Comparison of ENCODE assay signal across 7 mouse cellular contexts in genomic region chr3:80913779-80914284, GRCm38 (mm10). TPM values are rescaled to one million over a fixed set of nuclear protein-coding genes. Genes with fewer than 3 reads are reported as not detected.
DNase-seq lines count a peak whose midpoint lies in the region; ATAC-seq and TF ChIP-seq lines count a peak whose summit lies in the region.

No protein-coding gene starts in this region.

- no peaks in the 10 kb centered on the region for H3K36me3 ChIP-seq in intestine, embryonic 16.5 days (ENCODE audit: control insufficient read depth, insufficient read depth, low read length)
- no peaks in the 10 kb centered on the region for H3K36me3 ChIP-seq in neural tube, embryonic 14.5 days (ENCODE audit: control insufficient read depth, insufficient read depth, low read length)

- peak overlapping the region; percentile 73 for H3K9ac ChIP-seq in intestine, embryonic 16.5 days (ENCODE audit: low read depth, low read length)
- peak overlapping the region; percentile 97 for H3K9ac ChIP-seq in neural tube, embryonic 14.5 days (replicated peaks; ENCODE audit: low read depth, low read length)

- H3K27me3 ChIP-seq in intestine, embryonic 16.5 days (replicated peaks; ENCODE audit: control insufficient read depth, insufficient read depth, low read length): no peaks in the 10 kb centered on the region
- no peaks in the 10 kb centered on the region for H3K27me3 ChIP-seq in neural tube, embryonic 14.5 days (ENCODE audit: control insufficient read depth, insufficient read depth, low read length)

- 23% methylated on average over 6 of the region's 6 CpGs for WGBS in intestine, embryonic 16.5 days
- 22% methylated on average over 6 of the region's 6 CpGs for WGBS in neural tube, embryonic 14.5 days

- no peak for TF ChIP-seq CTCF in left cerebral cortex, adult 2 months (IDR thresholded peaks at IDR 0.05)
- no peak for TF ChIP-seq CTCF in embryonic fibroblast, embryonic 13.5 days (IDR thresholded peaks at IDR 0.05; ENCODE audit: borderline replicate concordance, insufficient read depth, low read length)

- H3K4me2 ChIP-seq in intestine, embryonic 16.5 days (ENCODE audit: low read depth, low read length): peak overlapping the region; percentile 99
- peak overlapping the region; percentile 76 for H3K4me2 ChIP-seq in neural tube, embryonic 14.5 days (ENCODE audit: low read depth, low read length)

- H3K4me1 ChIP-seq in embryonic fibroblast, embryonic 13.5 days (ENCODE audit: control insufficient read depth, insufficient read depth, low read length): no peaks in the 10 kb centered on the region
- no peaks in the 10 kb centered on the region for H3K4me1 ChIP-seq in intestine, embryonic 16.5 days (ENCODE audit: control insufficient read depth, insufficient read depth, low read length)
- peaks cover 2% of the 10 kb centered on the region; the same call in 1 of the 2 replicates for H3K4me1 ChIP-seq in neural tube, embryonic 14.5 days (ENCODE audit: control insufficient read depth, insufficient read depth, low read length)

- intact Hi-C loops in left cerebral cortex, adult 2 months (cut with DNase I): loop anchor here (2.0 to 5.0 kb wide), 2 partner anchors 111 to 1013 kb away; partner anchors contain the start of gene Gria2

- H3K9me3 ChIP-seq in intestine, embryonic 16.5 days (ENCODE audit: control insufficient read depth, low read length): no peaks in the 10 kb centered on the region
- H3K9me3 ChIP-seq in neural tube, embryonic 14.5 days (ENCODE audit: control insufficient read depth, low read length): no peaks in the 10 kb centered on the region

- TF ChIP-seq POLR2A in embryonic fibroblast, embryonic 13.5 days (IDR thresholded peaks at IDR 0.05; ENCODE audit: low read depth, low read length): no peak

- peak overlapping the region; percentile 90 for H3K27ac ChIP-seq in left cerebral cortex, adult 2 months
- no peak overlapping the region for H3K27ac ChIP-seq in embryonic fibroblast, embryonic 13.5 days (ENCODE audit: insufficient read depth, low read length)
- H3K27ac ChIP-seq in intestine, embryonic 16.5 days (ENCODE audit: low read length): no peak overlapping the region
- peak overlapping the region; percentile 85 for H3K27ac ChIP-seq in neural tube, embryonic 14.5 days (ENCODE audit: low read depth, low read length)

- peak overlapping the region; percentile 84 for H3K4me3 ChIP-seq in left cerebral cortex, adult 2 months
- H3K4me3 ChIP-seq in embryonic fibroblast, embryonic 13.5 days (ENCODE audit: insufficient read depth, low read length): peak overlapping the region; percentile 59
- H3K4me3 ChIP-seq in intestine, embryonic 16.5 days (ENCODE audit: low read length): peak overlapping the region; percentile 70
- peak overlapping the region; percentile 80 for H3K4me3 ChIP-seq in neural tube, embryonic 14.5 days (ENCODE audit: low read depth, low read length)

- no peak for DNase-seq in left cerebral cortex, adult 2 months (ENCODE audit: extremely low spot score in 1 of 2, low spot score in 2 of 2)
- no peak for DNase-seq in left cerebral cortex, adult 9 months (ENCODE audit: low spot score in 2 of 2)
- DNase-seq in left cerebral cortex, adult 8-10 months (ENCODE audit: low spot score in 2 of 2): no peak

- 0 out of 2 replicates have a peak, but pooled peaks have one; percentile 5 for ATAC-seq in intestine, embryonic 16.5 days
- peak; percentile 38 for ATAC-seq in neural tube, embryonic 14.5 days (ENCODE audit: low read depth)
- no peak for ATAC-seq in erythroblast, adult 5-6 weeks (replicated peaks; ENCODE audit: low FRiP score, poor library complexity, severe bottlenecking)

RNA-seq across cellular contexts. Expression of gene Glrb, which starts 0.4 kb away (rescaled TPM):
- 100 to 1,000 TPM; 202 to 214 TPM for total RNA-seq in left cerebral cortex, adult 2 months (2021)
- polyA plus RNA-seq in embryonic fibroblast, embryonic 13.5 days (2011; ENCODE audit: insufficient read length, low read depth, missing spikeins): 6.8 and 18.0 TPM in 2 replicates
- polyA plus RNA-seq in intestine, embryonic 16.5 days (2015; fragmentation: Nextera tagmentation; extraction: Ambion mirVana): 2.3 and 2.5 TPM in 2 replicates
- 45.5 and 59.8 TPM in 2 replicates for polyA plus RNA-seq in neural tube, embryonic 14.5 days (2014; fragmentation: Nextera tagmentation; extraction: Ambion mirVana)
- total RNA-seq in left cerebral cortex, adult 8-10 months (2022): 100 to 1,000 TPM; 187 to 227 (median 207) TPM
- total RNA-seq in erythroblast, adult 5-6 weeks (2015; ENCODE audit: low replicate concordance): not detected in 2 replicates
- not detected in 2 replicates for total RNA-seq in erythroblast, adult 5-6 weeks (2017; ENCODE audit: low replicate concordance)

Comparison
In these comparisons a context has a peak if more than half of its experiments do, and no peak if none do; other contexts are left out.
1. H3K27ac ChIP-seq: peak in left cerebral cortex, adult 2 months (single experiment) and neural tube, embryonic 14.5 days (single experiment); none in embryonic fibroblast, embryonic 13.5 days (single experiment) and intestine, embryonic 16.5 days (single experiment).
2. RNA of gene Glrb, which starts 0.4 kb away (total RNA-seq): 187 to 227 TPM in left cerebral cortex, adult 8-10 months and 202 to 214 TPM in left cerebral cortex, adult 2 months; not detected in erythroblast, adult 5-6 weeks; every median in the first group is over 100 times any median in the second.
3. Peak in every context shown above with its lines, with median percentiles within 50 percentile points of each other: H3K4me3 ChIP-seq.